Mouse (Mus musculus) midbrain, embryonic 16.5 days (tissue): ENCODE measurements around the gene Rsg1. TPM values are rescaled to one million over a fixed set of nuclear protein-coding genes. Genes with fewer than 3 reads are reported as not detected.

Experiments used
- ATAC-seq: fragments of 200-750 bp; cut with Nextera tagmentation; 2 replicates; pipeline ENCODE4 v1.8.0; 2017; ENCODE audit warnings: moderate TSS enrichment
- H3K27ac ChIP-seq: fragments of 300-500 bp; sonication (generic); 2 replicates; pipeline ENCODE4 v1.5.1; 2014; ENCODE audit warnings: mild to moderate bottlenecking, low read length, mixed read lengths
- H3K27me3 ChIP-seq: fragments of 300-500 bp; sonication (generic); 2 replicates; pipeline ENCODE4 v1.6.1; 2014; ENCODE audit warnings: low read depth, low read length, mixed read lengths; ENCODE audit not compliant: control insufficient read depth, insufficient read depth
- H3K36me3 ChIP-seq: fragments of 300-500 bp; sonication (generic); 2 replicates; pipeline ENCODE4 v1.6.1; 2014; ENCODE audit warnings: mild to moderate bottlenecking, low read length, moderate library complexity, mixed read lengths; ENCODE audit not compliant: control insufficient read depth, insufficient read depth
- H3K4me1 ChIP-seq: fragments of 300-500 bp; sonication (generic); 2 replicates; pipeline ENCODE4 v1.6.1; 2014; ENCODE audit warnings: mild to moderate bottlenecking, low read length, mixed read lengths; ENCODE audit not compliant: control insufficient read depth, insufficient read depth
- H3K4me2 ChIP-seq: fragments of 300-500 bp; sonication (generic); 2 replicates; pipeline ENCODE4 v1.6.1; 2014; ENCODE audit warnings: mild to moderate bottlenecking, low read length, mixed read lengths
- H3K4me3 ChIP-seq: fragments of 300-500 bp; sonication (generic); 2 replicates; pipeline ENCODE4 v1.5.1; 2014; ENCODE audit warnings: low read depth, mild to moderate bottlenecking, low read length, moderate library complexity, mixed read lengths
- H3K9ac ChIP-seq: fragments of 300-500 bp; sonication (generic); 2 replicates; pipeline ENCODE4 v1.6.1; 2014; ENCODE audit warnings: low read depth, low read length, mixed read lengths
- H3K9me3 ChIP-seq: fragments of 300-500 bp; sonication (generic); replicated peaks from 2 replicates; pipeline ENCODE4 v1.6.1; 2014; ENCODE audit warnings: mild to moderate bottlenecking, low read length, mixed read lengths; ENCODE audit not compliant: control insufficient read depth, poor library complexity, severe bottlenecking
- WGBS: fragments of 180-500 bp; shearing (Covaris S2); extraction: QIAGEN DNeasy Blood & Tissue Kit; methylation state at CpG from one replicate; pipeline ENCODE4 v1.1.7; 2014; 5-methylcytosine and 5-hydroxymethylcytosine counted together
- polyA plus RNA-seq: library from polyadenylated mRNA; unstranded; fragments of >200 nt; fragmentation: Nextera tagmentation; extraction: Ambion mirVana; gene quantifications from 2 replicates; pipeline ENCODE4 v1.2.1, GENCODE M21; 2015

The Rsg1 gene
- polyA plus RNA-seq, 1 experiment from 2014 or later = 7.9 TPM

DNA sequence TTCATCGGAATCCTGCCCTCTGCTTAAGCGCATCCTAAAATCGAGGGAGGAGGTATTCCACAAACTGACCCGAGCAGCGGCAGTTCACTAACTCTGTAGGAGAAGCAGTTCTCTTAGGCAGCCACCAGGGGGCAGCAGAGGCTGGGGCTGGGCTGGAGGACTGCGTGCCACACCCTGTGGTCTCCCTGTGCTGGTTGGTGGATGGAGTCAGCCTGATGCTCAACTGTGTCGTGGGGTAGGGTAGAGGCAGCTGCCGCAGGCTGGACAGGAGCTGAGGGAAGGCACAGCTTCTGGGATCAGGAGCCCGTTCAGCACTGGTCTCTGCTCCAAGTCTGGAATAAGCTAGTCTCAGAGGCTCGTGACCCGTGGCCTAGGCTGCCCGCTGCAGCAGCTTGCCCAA is 59.5 kb downstream of the Rsg1 start:
- H3K36me3 ChIP-seq = no peaks in the 10 kb centered on the region
- no peak overlapping the region for H3K27ac ChIP-seq
- 0 out of 2 replicates have a peak overlapping the region, but pooled peaks have one; percentile 11 for H3K9ac ChIP-seq
- H3K4me1 ChIP-seq = peaks cover 11% of the 10 kb centered on the region; the same call in 1 of the 2 replicates
- H3K4me2 ChIP-seq = peak overlapping the region; percentile 42
- no peaks in the 10 kb centered on the region for H3K9me3 ChIP-seq
- WGBS = 14% methylated on average over 12 of the region's 12 CpGs
- no peaks in the 10 kb centered on the region for H3K27me3 ChIP-seq
- ATAC-seq = peak; percentile 77
- H3K4me3 ChIP-seq = 0 out of 2 replicates have a peak overlapping the region, but pooled peaks have one; percentile 5

DNA sequence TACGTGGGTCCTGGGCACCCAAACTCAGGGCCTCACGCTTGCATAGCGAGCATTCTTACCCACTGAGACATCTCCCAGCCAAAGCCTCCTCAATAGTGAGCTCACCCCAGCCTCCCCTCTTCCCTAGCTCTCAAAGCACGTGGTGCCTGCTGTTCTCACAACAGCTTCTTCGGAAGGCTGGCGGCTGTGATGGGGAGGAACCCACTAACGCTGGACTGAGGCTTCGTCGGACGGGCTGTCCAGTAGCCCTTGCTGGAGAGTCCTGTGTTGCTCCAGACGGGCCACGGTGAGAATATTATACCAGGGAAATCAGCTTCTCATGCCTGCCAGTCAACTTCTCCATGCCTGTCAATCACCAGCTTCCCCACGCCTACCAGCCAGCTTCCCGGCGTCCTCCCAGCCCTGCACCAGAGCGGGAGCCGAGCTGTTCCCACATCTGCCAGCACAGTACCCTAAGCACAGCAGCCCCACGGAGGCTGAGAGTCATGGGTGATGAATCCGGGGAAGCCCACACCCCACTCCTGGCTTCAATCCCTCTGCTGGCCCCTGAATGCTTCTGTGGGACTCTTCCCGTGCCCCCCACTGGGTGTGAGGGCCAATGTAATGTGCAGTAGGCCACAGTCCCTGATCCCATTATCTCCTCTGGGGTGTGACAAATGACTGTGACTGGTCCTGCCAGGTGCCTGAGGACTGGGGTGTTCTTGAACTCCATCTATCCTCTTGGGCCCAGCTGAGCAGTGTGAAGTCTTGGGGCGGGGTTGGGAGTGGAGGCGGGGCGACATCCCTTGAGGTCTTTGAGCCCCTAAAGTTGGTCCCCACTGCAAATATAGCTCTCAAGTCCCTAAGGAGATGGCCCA is 61.0 kb downstream of the Rsg1 start:
- Histone ChIP-seq H3K4me1 (peaks cover 14% of the 10 kb centered on the region; the same call in 1 of the 2 replicates), H3K9me3 (no peaks in the 10 kb centered on the region), H3K4me2 (peak overlapping the region; percentile 32), H3K27me3 (no peaks in the 10 kb centered on the region), H3K9ac (0 out of 2 replicates have a peak overlapping the region, but pooled peaks have one; percentile 24), H3K36me3 (no peaks in the 10 kb centered on the region), H3K27ac (no peak overlapping the region), H3K4me3 (no peak overlapping the region)
- peak; percentile 37; the same call in 1 of the 2 replicates for ATAC-seq
- 20% methylated on average over 23 of the region's 23 CpGs for WGBS

Other genes starting within 250 kb of the Rsg1 start
- 174 and 190 TPM in 2 replicates for gene Atp13a2, start 227.1 kb upstream of the Rsg1 start, polyA plus RNA-seq
- gene Mfap2, start 203.5 kb upstream of the Rsg1 start, polyA plus RNA-seq = 121 and 141 TPM in 2 replicates
- gene Crocc, start 153.4 kb upstream of the Rsg1 start, polyA plus RNA-seq = 5.3 and 6.3 TPM in 2 replicates
- 52.5 and 55.9 TPM in 2 replicates for gene Necap2, start 135.6 kb upstream of the Rsg1 start, polyA plus RNA-seq
- 0.39 TPM in 1 of 2 replicates, not detected in the other for gene Spata21, start 125.6 kb upstream of the Rsg1 start, polyA plus RNA-seq
- 24.5 and 25.1 TPM in 2 replicates for gene Szrd1, start 74.2 kb upstream of the Rsg1 start, polyA plus RNA-seq
- 25.5 TPM in 2 replicates for gene Fbxo42, start 66.0 kb upstream of the Rsg1 start, polyA plus RNA-seq
- 1.1 and 1.3 TPM in 2 replicates for gene Arhgef19, start 25.5 kb downstream of the Rsg1 start, polyA plus RNA-seq
- 0.94 and 1.0 TPM in 2 replicates for gene Epha2, start 87.3 kb downstream of the Rsg1 start, polyA plus RNA-seq
- 39.5 and 50.1 TPM in 2 replicates for gene Fam131c, start 154.3 kb downstream of the Rsg1 start, polyA plus RNA-seq
- 0.19 TPM in 1 of 2 replicates, not detected in the other for gene Clcnka, start 184.8 kb downstream of the Rsg1 start, polyA plus RNA-seq
- gene Clcnkb, start 202.1 kb downstream of the Rsg1 start, polyA plus RNA-seq = not detected in 2 replicates
- not detected in 2 replicates for gene Hspb7, start 206.8 kb downstream of the Rsg1 start, polyA plus RNA-seq
- 0.62 TPM in 1 of 2 replicates, not detected in the other for gene Srarp, start 222.1 kb downstream of the Rsg1 start, polyA plus RNA-seq
- 42.7 and 48.2 TPM in 2 replicates for gene Zbtb17, start 230.7 kb downstream of the Rsg1 start, polyA plus RNA-seq